Mouse (Mus musculus) liver, embryonic 14.5 days (tissue): ENCODE results near the gene Krt10. TPM values are rescaled to one million over a fixed set of nuclear protein-coding genes. Genes with fewer than 3 reads are reported as not detected.
A peak's percentile ranks its signal among the peaks of the same experiment; 100 is the strongest.

Source experiments
- ATAC-seq: fragments of 200-750 bp; cut with Nextera tagmentation; 2 replicates; pipeline ENCODE4 v1.8.0; 2017; ENCODE audit warnings: moderate number of reproducible peaks, mild to moderate bottlenecking, moderate library complexity; ENCODE audit not compliant: insufficient read depth
- DNase-seq, 3 experiments: peaks; one replicate each; pipeline ENCODE4 v3.0.0-alpha.2; 2012 to 2013; ENCODE audit warnings: low read depth in 3 of 3, low spot score in 3 of 3
- H3K27ac ChIP-seq: fragments of 300-500 bp; sonication (generic); 2 replicates; pipeline ENCODE4 v1.5.1; 2014; ENCODE audit warnings: moderate library complexity, mild to moderate bottlenecking, control low read depth, inconsistent platforms
- H3K27me3 ChIP-seq: fragments of 300-500 bp; sonication (generic); 2 replicates; pipeline ENCODE4 v1.6.1; 2014; ENCODE audit warnings: mild to moderate bottlenecking, low read length, moderate library complexity; ENCODE audit not compliant: control insufficient read depth, insufficient read depth
- H3K36me3 ChIP-seq: fragments of 300-500 bp; sonication (generic); replicated peaks from 2 replicates; pipeline ENCODE4 v1.6.1; 2014; ENCODE audit warnings: low read depth; ENCODE audit not compliant: control insufficient read depth, insufficient read depth
- H3K4me1 ChIP-seq, 2 experiments: fragments of 200-500 bp in 1 of 2; fragments of 300-500 bp in 1 of 2; sonication (generic) in 1 of 2; replicated peaks; 2 replicates each; pipeline ENCODE4 v1.6.1; 2012 to 2014; ENCODE audit warnings: antibody characterized with exemption in 1 of 2, inconsistent platforms in 1 of 2, low read length in 1 of 2; ENCODE audit not compliant: control insufficient read depth in 2 of 2, insufficient read depth in 2 of 2
- H3K4me2 ChIP-seq: fragments of 300-500 bp; sonication (generic); 2 replicates; pipeline ENCODE4 v1.6.1; 2014; ENCODE audit warnings: low read depth, mild to moderate bottlenecking, control low read depth, moderate library complexity
- H3K4me3 ChIP-seq, 2 experiments: fragments of 200-500 bp in 1 of 2; fragments of 300-500 bp in 1 of 2; sonication (generic) in 1 of 2; 2 replicates each; pipeline ENCODE4 v1.5.1; 2012 to 2014; ENCODE audit warnings: low read depth in 2 of 2, low read length in 2 of 2, mild to moderate bottlenecking in 2 of 2, control low read depth in 1 of 2, inconsistent platforms in 1 of 2, moderate library complexity in 1 of 2; ENCODE audit not compliant: insufficient read depth in 1 of 2
- H3K9ac ChIP-seq: fragments of 300-500 bp; sonication (generic); replicated peaks from 2 replicates; pipeline ENCODE4 v1.6.1; 2014; ENCODE audit warnings: mild to moderate bottlenecking, control low read depth, moderate library complexity
- H3K9me3 ChIP-seq: fragments of 300-500 bp; sonication (generic); 2 replicates; pipeline ENCODE4 v1.6.1; 2016; ENCODE audit warnings: low read length, mixed read lengths; ENCODE audit not compliant: control insufficient read depth
- CTCF ChIP-seq: IDR thresholded peaks from 2 replicates; pipeline ENCODE4 v1.5.1; 2016; ENCODE audit warnings: antibody characterized with exemption, low read depth, control low read depth
- EP300 ChIP-seq: IDR thresholded peaks from 2 replicates; pipeline ENCODE4 v1.6.1; 2016; ENCODE audit warnings: antibody characterized with exemption, low read depth
- WGBS: fragments of 180-500 bp; shearing (Covaris S2); extraction: QIAGEN DNeasy Blood & Tissue Kit; methylation state at CpG from one replicate; pipeline ENCODE4 v1.1.7; 2014; ENCODE audit not compliant: insufficient replicate concordance; 5-methylcytosine and 5-hydroxymethylcytosine counted together
- polyA plus RNA-seq, 2 experiments: library from polyadenylated mRNA; depleted of rRNA in 1 of 2; stranded (reverse) in 1 of 2; unstranded in 1 of 2; fragments of >200 nt; fragmentation: Nextera tagmentation in 1 of 2; extraction: Ambion mirVana in 1 of 2; gene quantifications; 2 replicates each; pipeline versions ENCODE4 v1.2.1 to v1.2.3; 2012 to 2014

Gene Krt10
- polyA plus RNA-seq (2012; rRNA removed) (1.3 and 1.6 TPM in 2 replicates), polyA plus RNA-seq (2014; fragmentation: Nextera tagmentation; extraction: Ambion mirVana) (3.2 and 5.1 TPM in 2 replicates)

- WGBS, result 57% methylated on average over 4 of the region's 4 CpGs
- no peak for DNase-seq
- H3K36me3 ChIP-seq, result no peaks in the 10 kb centered on the region
- H3K4me1 ChIP-seq, result no peaks in the 10 kb centered on the region; a peak in 1 of 4 replicates
- no peak within 1 kb of the TSS for H3K27ac ChIP-seq
- H3K9me3 ChIP-seq, result no peaks in the 10 kb centered on the region
- H3K9ac ChIP-seq, result no peak within 1 kb of the TSS
- H3K4me3 ChIP-seq, result no peak within 1 kb of the TSS
- H3K4me2 ChIP-seq, result no peak within 1 kb of the TSS
- ATAC-seq, result no peak
- no peak for TF ChIP-seq EP300
- TF ChIP-seq CTCF, result no peak
- H3K27me3 ChIP-seq, result no peaks in the 10 kb centered on the region
Observed at GRCm38 (mm10) chr11:99389264-99389663, at the start of gene Krt10. TSS of gene Krt10 (minus strand) at chr11:99389364.

GRCm38 (mm10) chr11:99437972-99438371 is 48.8 kb upstream of the Krt10 start, which contains the start of gene Krt20:
TSS of gene Krt20 (minus strand) at chr11:99438150.
- H3K9me3 ChIP-seq, result no peaks in the 10 kb centered on the region
- TF ChIP-seq EP300, result no peak
- no peak for TF ChIP-seq CTCF
- DNase-seq, result no peak
- WGBS, result 35% methylated on average over 10 of the region's 10 CpGs
- peak within 1 kb of the TSS; percentile 34 to 38 for H3K4me3 ChIP-seq
- H3K36me3 ChIP-seq, result no peaks in the 10 kb centered on the region
- H3K4me2 ChIP-seq, result peak within 1 kb of the TSS; percentile 34
- no peak within 1 kb of the TSS for H3K9ac ChIP-seq
- H3K27me3 ChIP-seq, result no peaks in the 10 kb centered on the region
- H3K4me1 ChIP-seq, result no peaks in the 10 kb centered on the region
- ATAC-seq, result peak; percentile 15; the same call in 1 of the 2 replicates
- no peak within 1 kb of the TSS for H3K27ac ChIP-seq

- peak overlapping the region; percentile 34 for H3K4me2 ChIP-seq
- H3K4me3 ChIP-seq, result peak overlapping the region in 1 of 2 experiments; percentile 15; a peak in 2 of 4 replicates
- DNase-seq (no peak), ATAC-seq (no peak)
- 48% methylated on average over 4 of the region's 4 CpGs for WGBS
- TF ChIP-seq CTCF (no peak), EP300 (no peak)
- H3K9ac ChIP-seq, result no peak overlapping the region
- H3K27ac ChIP-seq, result no peak overlapping the region
- no peaks in the 10 kb centered on the region for H3K27me3 ChIP-seq
- H3K9me3 ChIP-seq, result no peaks in the 10 kb centered on the region
- no peaks in the 10 kb centered on the region for H3K36me3 ChIP-seq
- no peaks in the 10 kb centered on the region for H3K4me1 ChIP-seq
Observed at GRCm38 (mm10) chr11:99436625-99437024, 47.5 kb upstream of the Krt10 start.

- no peak overlapping the region for H3K27ac ChIP-seq
- 40% methylated on average over 12 of the region's 12 CpGs for WGBS
- no peaks in the 10 kb centered on the region for H3K27me3 ChIP-seq
- H3K9ac ChIP-seq, result no peak overlapping the region
- TF ChIP-seq EP300 (no peak), CTCF (no peak; the same call in 1 of the 2 replicates)
- H3K9me3 ChIP-seq, result no peaks in the 10 kb centered on the region
- no peak overlapping the region for H3K4me3 ChIP-seq
- no peak overlapping the region for H3K4me2 ChIP-seq
- no peak for ATAC-seq
- H3K4me1 ChIP-seq, result no peaks in the 10 kb centered on the region
- no peaks in the 10 kb centered on the region for H3K36me3 ChIP-seq
- DNase-seq, result no peak
Observed at GRCm38 (mm10) chr11:99430670-99431069, 41.5 kb upstream of the Krt10 start.

- Histone ChIP-seq H3K36me3 (no peaks in the 10 kb centered on the region), H3K27ac (no peak within 1 kb of the TSS), H3K9me3 (no peaks in the 10 kb centered on the region), H3K4me3 (no peak within 1 kb of the TSS), H3K9ac (no peak within 1 kb of the TSS), H3K27me3 (no peaks in the 10 kb centered on the region), H3K4me1 (no peaks in the 10 kb centered on the region), H3K4me2 (no peak within 1 kb of the TSS)
- DNase-seq (no peak), ATAC-seq (no peak)
- no peak for TF ChIP-seq EP300
- TF ChIP-seq CTCF, result no peak
- 67% methylated on average over 10 of the region's 10 CpGs for WGBS
Observed at GRCm38 (mm10) chr11:99422159-99422558, 33.0 kb upstream of the Krt10 start, which contains the start of gene Krt12. TSS of gene Krt12 (minus strand) at chr11:99422259.
